Mouse (Mus musculus) kidney, adult 18-20 months (tissue): ENCODE results near the gene Wbp1.
"Not testable (repeated sequence)": the region's sequence is repeated elsewhere in the genome, so short reads cannot be mapped to it uniquely, and the experiment has no call there.

Experiments used
- DNase-seq: peaks from one replicate; pipeline ENCODE4 v3.0.0; 2021

The Wbp1 gene

GRCm38 (mm10) chr6:83120930-83121862 lies at the start of gene Wbp1:
Gene Wbp1 (minus strand): TSS chr6:83121559.
- DNase-seq, result peak; percentile 90

GRCm38 (mm10) chr6:83171063-83171462 lies 49.7 kb upstream of the Wbp1 start:
- DNase-seq, result no peak

- DNase-seq, result peak; percentile 21
These were observed 48.5 kb upstream of the Wbp1 start for GRCm38 (mm10) chr6:83169872-83170271.

GRCm38 (mm10) chr6:83166243-83166630 lies 44.9 kb upstream of the Wbp1 start:
- no peak for DNase-seq

GRCm38 (mm10) chr6:83165607-83166242 lies 44.4 kb upstream of the Wbp1 start, which contains the start of gene Dctn1:
Gene Dctn1 (plus strand): TSS chr6:83165920.
- DNase-seq, result peak; percentile 96

GRCm38 (mm10) chr6:83165026-83165606 lies 43.8 kb upstream of the Wbp1 start:
- DNase-seq, result no peak

- DNase-seq, result peak; percentile 84
These were observed 41.3 kb upstream of the Wbp1 start for GRCm38 (mm10) chr6:83162701-83163100.

- peak; percentile 82 for DNase-seq
These were observed 40.7 kb upstream of the Wbp1 start for GRCm38 (mm10) chr6:83161921-83162641.

GRCm38 (mm10) chr6:83161442-83161841 lies 40.1 kb upstream of the Wbp1 start:
- DNase-seq, result no peak

GRCm38 (mm10) chr6:83159456-83159855 lies 38.1 kb upstream of the Wbp1 start:
- not testable (repeated sequence) for DNase-seq

GRCm38 (mm10) chr6:83156259-83156684 lies 34.9 kb upstream of the Wbp1 start, which contains the start of the genes Wdr54 and 1700003E16Rik:
Gene Wdr54 (minus strand): TSS chr6:83156397.
Gene 1700003E16Rik (plus strand): TSS chr6:83156404.
- peak; percentile 68 for DNase-seq

GRCm38 (mm10) chr6:83155552-83156238 lies 34.3 kb upstream of the Wbp1 start:
- peak; percentile 15 for DNase-seq

- DNase-seq, result no peak
These were observed 32.1 kb upstream of the Wbp1 start for GRCm38 (mm10) chr6:83153485-83153884.

GRCm38 (mm10) chr6:83153038-83153437 lies 31.7 kb upstream of the Wbp1 start:
- no peak for DNase-seq

GRCm38 (mm10) chr6:83151721-83152120 lies 30.4 kb upstream of the Wbp1 start:
- no peak for DNase-seq

GRCm38 (mm10) chr6:83147280-83147679 lies 25.9 kb upstream of the Wbp1 start:
- DNase-seq, result no peak

GRCm38 (mm10) chr6:83145805-83146204 lies 24.4 kb upstream of the Wbp1 start:
- DNase-seq, result no peak

- DNase-seq, result no peak
These were observed 23.9 kb upstream of the Wbp1 start for GRCm38 (mm10) chr6:83145209-83145608.

GRCm38 (mm10) chr6:83142886-83143285 lies 21.5 kb upstream of the Wbp1 start:
- DNase-seq, result no peak

GRCm38 (mm10) chr6:83142211-83142731 lies 20.9 kb upstream of the Wbp1 start:
- DNase-seq, result no peak

- DNase-seq, result no peak
These were observed 20.3 kb upstream of the Wbp1 start for GRCm38 (mm10) chr6:83141636-83142035.

GRCm38 (mm10) chr6:83140044-83140443 lies 18.7 kb upstream of the Wbp1 start:
- no peak for DNase-seq
